Mouse (Mus musculus): ENCODE data around the gene Aplp1.
"Not testable (repeated sequence)": the region's sequence is repeated elsewhere in the genome, so short reads cannot be mapped to it uniquely, and the experiment has no call there.

Gene Aplp1

DNA sequence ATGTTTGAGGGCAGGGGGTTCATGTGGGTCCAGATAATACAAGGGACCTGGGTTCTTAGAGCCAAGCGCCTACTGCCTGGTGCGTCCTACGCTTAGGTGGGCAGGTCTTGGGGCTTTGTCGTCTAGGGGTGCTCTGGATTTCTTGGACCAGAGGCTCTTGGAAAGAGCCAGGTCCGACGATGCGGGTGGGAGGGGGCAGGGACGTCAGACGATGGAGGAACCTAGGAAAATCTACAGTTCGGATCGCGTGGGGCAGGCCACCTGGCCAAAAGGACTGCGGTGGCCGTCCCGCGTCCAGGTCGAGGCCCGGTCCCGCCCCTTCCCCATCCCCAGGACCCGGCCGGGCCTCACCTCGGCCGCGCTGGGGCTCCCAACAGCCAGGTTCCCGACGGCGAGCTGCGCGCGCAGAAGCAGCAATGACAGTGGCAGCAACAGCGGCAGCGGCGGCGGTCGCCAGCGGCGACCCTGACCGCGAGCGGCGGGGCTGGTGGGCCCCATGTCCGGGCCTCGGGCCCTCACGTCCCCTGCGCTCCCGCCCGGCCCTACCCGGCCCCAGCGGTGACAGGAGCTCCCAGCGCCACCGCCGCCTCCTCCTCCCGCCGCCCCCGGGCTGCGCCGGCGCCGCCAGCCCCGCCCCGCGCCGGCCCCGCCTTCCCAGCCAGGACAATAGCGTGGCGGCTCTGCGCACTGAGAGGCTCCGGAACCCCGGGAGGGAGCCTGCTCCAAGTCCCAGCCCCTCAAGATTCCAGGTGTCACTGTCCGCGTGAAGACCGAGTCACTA lies at the start of gene Aplp1:
Gene Aplp1 (minus strand): TSS at position 565 of the 781 bp plus-strand sequence.
- DNase-seq (ENCODE audit: low spot score in 2 of 2) = peak in 1 of 2 experiments; percentile 81

DNA sequence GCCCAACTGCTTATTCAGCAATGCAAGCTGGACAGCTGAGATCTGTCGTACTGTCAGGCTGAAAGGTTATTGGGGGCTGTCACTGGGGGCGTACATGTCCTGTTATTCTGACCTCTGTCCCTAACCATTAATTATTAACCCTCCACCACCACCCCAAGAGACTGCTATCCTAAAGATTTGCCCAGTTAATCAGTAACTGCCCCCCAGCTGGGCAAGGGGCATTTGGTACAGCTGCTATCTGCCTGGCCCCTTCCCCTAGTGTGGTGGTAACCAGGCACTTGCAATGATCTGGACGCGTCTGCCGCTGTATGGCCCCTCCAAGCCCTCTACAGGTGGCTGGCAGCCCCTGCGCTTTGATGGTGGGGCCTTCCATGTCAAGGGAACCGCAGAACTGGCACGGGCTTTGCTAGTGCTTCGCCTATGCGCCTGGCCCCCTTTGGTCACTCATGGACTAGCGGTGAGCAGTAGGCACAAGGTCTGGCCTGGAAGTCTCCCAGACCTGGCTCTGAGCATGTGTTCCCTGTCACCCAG lies 48.1 kb upstream of the Aplp1 start, which contains the start of gene Prodh2:
Gene Prodh2 (plus strand): TSS at position 222 of the 531 bp plus-strand sequence.
- no peak for DNase-seq (ENCODE audit: low spot score in 2 of 2)

DNA sequence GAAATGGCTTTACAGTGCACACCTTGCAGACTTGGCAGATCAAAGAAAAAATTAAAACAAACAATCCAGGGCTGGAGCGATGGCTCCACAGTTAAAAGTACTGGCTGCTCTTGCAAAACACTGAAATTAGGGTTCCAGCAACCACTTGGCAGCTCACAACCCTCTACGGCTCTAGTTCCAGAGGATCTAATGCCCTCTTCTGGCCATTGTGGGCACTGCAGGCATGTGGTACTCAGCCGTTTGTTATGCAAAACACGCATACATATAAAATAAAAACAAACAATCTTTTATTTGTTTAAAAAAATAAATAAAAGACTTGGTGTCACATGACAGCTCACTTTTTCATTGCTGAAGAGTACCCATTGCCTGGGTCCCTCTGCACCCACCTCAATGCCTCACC lies 47.4 kb upstream of the Aplp1 start:
- peak in 1 of 2 experiments; percentile 77 for DNase-seq (ENCODE audit: low spot score in 2 of 2)

DNA sequence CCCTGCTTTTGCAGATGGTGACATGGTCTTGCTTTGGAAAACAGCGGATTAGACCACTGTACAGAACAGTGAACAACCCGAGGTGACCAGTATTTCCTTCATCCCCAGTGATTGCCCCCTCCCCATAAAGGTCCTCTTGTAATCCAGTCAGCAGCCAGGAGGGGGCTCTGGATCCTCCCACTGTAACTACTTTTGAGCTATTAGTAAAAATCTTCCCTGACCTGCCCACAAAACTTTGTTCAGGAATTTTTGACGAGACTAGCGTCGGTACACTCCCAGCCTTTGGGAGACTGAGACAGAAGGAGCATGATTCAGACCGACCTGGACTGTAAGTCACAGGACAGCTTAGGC lies 45.6 kb upstream of the Aplp1 start:
- no peak for DNase-seq (ENCODE audit: low spot score in 2 of 2)

DNA sequence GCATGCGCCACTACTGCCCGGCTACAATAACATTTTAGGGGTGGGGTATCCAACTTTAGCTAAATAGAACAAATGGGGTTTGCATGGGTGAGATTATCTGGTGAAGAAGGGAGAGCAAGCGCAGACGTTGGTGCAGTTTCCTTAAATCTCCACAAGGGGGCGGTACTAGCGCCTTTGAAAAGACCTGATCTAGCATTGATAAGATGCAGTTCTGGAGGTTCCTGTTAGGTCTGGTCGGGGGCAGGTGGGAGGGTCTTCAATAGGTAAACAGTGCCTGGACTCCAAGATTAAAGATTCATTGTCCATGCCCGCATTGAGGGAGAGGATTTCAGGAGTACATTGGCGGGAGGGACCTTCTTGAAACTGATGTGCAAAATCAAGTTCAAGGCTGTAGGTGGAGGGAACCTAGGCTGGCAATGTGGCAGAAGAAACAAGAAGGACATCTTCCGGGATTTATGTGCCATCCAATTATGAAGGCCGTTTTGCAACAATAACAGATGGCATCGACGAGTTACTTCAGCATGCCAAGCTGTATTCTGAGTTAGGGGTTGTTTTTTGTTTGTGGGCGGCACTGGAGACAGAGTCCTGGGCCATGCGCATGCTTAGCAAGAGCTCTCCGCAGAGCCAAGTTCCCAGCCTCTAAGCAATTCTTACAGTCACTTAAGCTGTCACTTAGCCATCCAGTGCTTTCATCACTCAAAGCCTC lies 45.1 kb upstream of the Aplp1 start:
- peak in 1 of 2 experiments; percentile 58 for DNase-seq (ENCODE audit: low spot score in 2 of 2)

DNA sequence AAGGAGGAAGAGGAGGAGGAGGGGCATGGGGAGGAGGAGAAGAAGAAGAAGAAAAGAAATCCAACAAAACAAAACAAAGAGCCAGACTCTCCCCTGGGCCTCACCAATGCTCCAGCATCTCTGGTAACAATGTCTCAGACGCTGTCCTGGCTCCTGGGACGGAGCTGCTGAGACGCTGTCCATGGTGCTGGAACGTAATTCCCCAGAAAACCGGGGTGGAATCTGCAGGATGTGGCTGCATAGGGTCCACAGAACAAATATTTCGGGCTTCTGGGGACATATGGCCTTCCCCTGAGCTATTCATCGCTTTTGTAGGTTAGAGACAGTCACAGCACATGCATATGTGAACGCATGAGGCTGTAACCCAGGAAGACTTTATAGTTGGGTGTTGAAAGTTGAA lies 38.9 kb upstream of the Aplp1 start:
- DNase-seq (ENCODE audit: low spot score in 2 of 2) = no peak

GRCm38 (mm10) chr7:30477415-30478381 lies 32.4 kb upstream of the Aplp1 start:
- peak in 1 of 2 experiments; percentile 64 for DNase-seq (ENCODE audit: low spot score in 2 of 2)

- not testable (repeated sequence) for DNase-seq (ENCODE audit: low spot score in 2 of 2)
Measured at GRCm38 (mm10) chr7:30476136-30476535, 30.8 kb upstream of the Aplp1 start.

- DNase-seq (ENCODE audit: low spot score in 2 of 2) = no peak
Measured at GRCm38 (mm10) chr7:30474999-30475398, 29.7 kb upstream of the Aplp1 start.

DNA sequence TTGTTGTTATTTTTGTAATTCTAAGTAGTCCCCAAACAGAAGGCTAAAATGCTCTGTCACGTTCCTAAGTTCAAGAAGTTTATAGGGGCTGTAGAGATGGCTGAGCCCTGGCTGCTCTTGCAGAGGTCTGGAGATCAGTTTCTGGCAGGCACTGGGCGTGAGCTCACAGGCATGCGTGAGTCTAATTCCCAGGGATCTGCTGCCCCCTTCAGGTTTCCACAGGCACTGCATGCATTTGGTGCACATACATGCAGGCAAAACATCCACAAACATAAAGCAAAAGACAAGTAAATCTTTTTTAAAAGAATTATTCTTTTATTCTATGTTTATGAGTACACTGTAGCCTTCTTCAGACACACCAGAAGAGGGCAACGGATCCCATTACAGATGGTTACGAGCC lies 27.1 kb upstream of the Aplp1 start:
- DNase-seq (ENCODE audit: low spot score in 2 of 2) = no peak

- DNase-seq (ENCODE audit: low spot score in 2 of 2) = no peak
Measured at GRCm38 (mm10) chr7:30464816-30465300, 19.5 kb upstream of the Aplp1 start.

DNA sequence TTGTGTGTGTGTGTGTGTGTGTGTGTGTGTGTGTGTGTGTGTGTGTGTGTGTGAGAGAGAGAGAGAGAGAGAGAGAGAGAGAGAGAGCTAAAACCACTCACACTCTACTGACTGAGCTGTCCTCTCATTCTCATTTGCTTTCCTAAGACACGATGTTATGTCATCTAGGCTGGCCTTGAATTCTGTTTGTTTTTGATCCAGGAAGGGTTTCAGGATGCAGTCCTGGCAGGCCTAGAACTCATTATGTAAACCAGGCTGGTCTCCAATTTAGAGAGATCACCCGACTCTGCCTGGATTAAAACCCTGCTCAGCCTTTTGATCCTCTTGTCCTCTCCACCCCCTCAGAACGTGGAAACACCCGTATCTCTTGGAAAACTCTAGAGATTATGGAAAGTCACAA lies 18.7 kb upstream of the Aplp1 start:
- no peak for DNase-seq (ENCODE audit: low spot score in 2 of 2)

DNA sequence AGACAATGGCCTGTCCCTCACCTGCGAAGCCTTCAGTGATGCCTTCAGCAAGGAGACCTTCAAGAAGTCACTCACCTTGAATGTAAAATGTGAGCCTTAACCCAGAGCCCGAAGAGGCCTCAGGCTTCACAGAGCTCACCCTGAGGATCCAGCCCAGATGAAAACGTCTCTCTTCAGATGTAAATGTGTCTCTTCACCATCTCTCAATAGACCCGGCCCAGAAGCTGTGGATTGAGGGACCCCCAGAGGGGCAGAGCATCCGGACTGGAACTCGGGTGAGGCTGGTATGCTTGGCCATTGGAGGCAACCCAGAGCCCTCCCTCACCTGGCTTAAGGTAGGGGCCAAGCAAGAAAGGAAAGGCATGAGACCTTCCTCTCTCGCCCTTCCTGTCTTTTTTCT lies 18.2 kb upstream of the Aplp1 start:
- no peak for DNase-seq (ENCODE audit: low spot score in 2 of 2)

- DNase-seq (ENCODE audit: low spot score in 2 of 2) = no peak
Measured at GRCm38 (mm10) chr7:30459484-30459883, 14.1 kb upstream of the Aplp1 start.

GRCm38 (mm10) chr7:30457629-30458330 lies 12.4 kb upstream of the Aplp1 start, which contains the start of the genes Kirrel2 and Nphs1:
Gene Kirrel2, minus strand, starts transcription at chr7:30457690.
Gene Nphs1, plus strand, starts transcription at chr7:30458315.
- DNase-seq (ENCODE audit: low spot score in 2 of 2) = peak in 1 of 2 experiments; percentile 60

DNA sequence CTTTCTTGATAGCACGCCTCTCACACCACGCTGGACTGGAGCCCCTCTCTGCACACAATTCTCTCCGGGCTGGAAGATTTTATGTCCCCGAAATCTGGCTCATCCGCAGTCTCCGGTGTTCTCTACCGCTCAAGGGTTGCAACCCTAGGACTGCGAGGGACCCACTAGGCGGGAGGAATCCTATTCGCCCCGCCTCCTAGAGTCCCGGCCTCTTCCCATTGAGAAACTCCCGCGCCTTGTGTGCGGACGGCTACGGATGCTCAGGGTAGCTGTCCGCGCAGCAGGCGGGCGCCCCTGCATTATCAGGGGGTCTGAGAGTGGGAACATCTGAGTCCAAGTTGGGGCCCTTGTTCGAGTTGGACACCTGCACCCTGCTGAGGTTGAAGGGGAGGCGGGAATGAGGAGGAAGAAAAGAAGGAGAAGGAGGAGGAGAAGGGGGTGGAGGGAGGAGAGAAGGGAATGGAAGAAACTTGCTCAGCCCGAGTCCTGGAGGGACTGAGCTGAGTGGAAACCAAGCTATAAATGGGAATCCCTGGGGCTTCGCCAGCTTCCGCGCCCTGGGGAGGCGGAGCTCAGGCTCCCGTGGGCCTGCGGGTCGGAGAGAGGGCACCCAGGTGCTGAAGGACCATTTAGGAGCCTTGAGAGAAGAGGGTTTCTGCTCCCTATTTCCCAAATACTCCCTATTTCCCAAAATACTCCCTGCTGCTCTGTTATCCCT lies 11.7 kb upstream of the Aplp1 start:
- no peak for DNase-seq (ENCODE audit: low spot score in 2 of 2)

GRCm38 (mm10) chr7:30456487-30456886 lies 11.2 kb upstream of the Aplp1 start:
- DNase-seq (ENCODE audit: low spot score in 2 of 2) = no peak

DNA sequence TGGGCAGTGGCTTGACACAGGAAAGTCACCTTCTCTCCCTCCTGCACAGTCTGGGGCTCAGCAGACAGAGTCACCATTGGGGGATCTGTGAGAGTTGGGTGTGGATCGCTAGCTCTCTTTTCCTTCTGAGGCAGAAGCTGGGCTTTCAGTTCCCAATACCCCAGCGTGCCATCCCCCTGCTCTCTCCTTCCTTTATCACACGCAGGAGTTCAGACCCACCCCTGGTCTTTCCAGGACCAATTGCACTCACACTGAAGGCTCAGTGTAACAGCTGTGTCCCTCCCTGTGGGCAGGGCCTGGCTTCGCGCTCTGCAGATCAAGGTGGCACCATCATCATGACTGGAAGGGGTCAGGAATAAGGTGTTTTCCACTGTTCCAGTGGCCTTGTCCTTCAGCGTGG lies 8.9 kb upstream of the Aplp1 start:
- no peak for DNase-seq (ENCODE audit: low spot score in 2 of 2)

GRCm38 (mm10) chr7:30453766-30454165 lies 8.4 kb upstream of the Aplp1 start:
- DNase-seq (ENCODE audit: low spot score in 2 of 2) = no peak

DNA sequence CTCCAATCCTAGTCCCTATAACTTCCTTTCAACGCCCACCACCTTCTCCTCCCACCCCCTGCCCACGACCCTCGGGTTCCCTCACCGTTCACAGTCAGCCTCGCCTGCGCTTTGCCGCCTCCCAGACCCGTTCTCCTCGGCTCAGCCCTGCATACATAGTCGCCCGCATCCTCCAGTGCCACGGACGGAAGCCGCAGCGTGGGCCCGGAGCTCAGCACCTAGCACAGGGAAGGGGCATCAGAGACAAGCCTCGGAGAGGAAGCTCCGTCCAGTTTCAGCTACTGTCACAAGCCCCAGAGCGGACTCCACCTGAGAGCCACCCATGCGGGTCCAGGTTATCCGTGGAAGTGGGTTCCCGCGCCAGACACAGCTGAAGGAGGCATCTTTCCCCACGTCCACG lies 8.0 kb upstream of the Aplp1 start:
- DNase-seq (ENCODE audit: low spot score in 2 of 2) = no peak

All from left cerebral cortex, adult 9 months (tissue).